Mouse (Mus musculus) retina, postnatal 1 day (tissue): ENCODE measurements around the gene Atp8a2.
"Not testable (repeated sequence)": the region's sequence is repeated elsewhere in the genome, so short reads cannot be mapped to it uniquely, and the experiment has no call there.

ENCODE experiments used
- DNase-seq: peaks from one replicate; pipeline ENCODE4 v3.0.0-alpha.2; 2012

Atp8a2 gene

DNA sequence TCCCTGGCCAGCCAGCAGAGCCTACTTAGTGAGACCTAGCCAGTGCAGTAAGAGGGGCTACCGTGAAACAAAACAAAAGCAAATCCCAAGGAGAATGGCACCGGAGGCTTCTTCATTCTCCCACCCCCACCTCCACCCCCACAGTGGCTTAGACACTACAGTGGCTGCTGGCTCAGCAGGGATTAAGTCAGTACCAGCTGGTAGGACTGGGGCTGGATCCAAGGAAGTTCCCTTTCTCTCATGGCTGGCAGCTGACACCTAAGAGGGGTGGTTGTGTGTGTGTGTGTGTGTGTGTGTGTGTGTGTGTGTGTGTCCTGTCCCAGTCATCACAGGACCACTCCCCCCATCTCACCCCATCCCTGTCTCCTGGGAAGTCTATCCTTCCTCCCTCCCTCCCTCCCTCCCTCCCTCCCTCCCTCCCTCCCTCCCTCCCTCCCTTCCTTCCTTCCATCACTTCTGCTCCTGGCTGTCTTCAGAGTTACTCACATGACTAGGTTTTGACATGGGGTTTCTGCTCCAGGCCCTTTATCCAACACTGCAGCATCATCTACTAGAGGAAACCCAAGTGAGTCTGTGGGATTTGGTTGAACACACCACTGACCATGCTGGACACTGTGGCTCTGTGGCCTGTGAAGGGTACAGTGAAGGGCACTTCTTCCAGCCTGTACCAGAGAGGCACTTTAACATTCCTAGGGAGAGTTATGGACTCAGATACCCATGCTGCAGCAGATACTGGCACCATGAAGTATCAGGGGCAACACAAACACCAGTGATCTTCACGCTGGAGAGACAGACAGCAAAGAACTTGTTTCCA is 358.3 kb downstream of the Atp8a2 start:
- peak; percentile 50 for DNase-seq

DNA sequence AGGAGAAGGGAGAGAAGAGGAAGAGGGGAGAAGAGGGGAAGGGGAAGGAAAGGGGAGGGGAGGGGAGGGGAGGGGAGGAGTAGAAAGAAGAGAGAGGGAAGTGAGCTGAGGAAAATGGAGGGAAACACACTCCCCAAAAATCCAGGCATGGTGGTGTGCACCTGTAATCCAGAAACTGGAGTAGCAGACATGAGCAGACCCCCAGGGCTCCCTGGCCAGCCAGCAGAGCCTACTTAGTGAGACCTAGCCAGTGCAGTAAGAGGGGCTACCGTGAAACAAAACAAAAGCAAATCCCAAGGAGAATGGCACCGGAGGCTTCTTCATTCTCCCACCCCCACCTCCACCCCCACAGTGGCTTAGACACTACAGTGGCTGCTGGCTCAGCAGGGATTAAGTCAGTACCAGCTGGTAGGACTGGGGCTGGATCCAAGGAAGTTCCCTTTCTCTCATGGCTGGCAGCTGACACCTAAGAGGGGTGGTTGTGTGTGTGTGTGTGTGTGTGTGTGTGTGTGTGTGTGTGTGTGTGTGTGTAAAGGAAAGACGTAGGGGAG is 359.2 kb downstream of the Atp8a2 start:
- DNase-seq = not testable (repeated sequence)

DNA sequence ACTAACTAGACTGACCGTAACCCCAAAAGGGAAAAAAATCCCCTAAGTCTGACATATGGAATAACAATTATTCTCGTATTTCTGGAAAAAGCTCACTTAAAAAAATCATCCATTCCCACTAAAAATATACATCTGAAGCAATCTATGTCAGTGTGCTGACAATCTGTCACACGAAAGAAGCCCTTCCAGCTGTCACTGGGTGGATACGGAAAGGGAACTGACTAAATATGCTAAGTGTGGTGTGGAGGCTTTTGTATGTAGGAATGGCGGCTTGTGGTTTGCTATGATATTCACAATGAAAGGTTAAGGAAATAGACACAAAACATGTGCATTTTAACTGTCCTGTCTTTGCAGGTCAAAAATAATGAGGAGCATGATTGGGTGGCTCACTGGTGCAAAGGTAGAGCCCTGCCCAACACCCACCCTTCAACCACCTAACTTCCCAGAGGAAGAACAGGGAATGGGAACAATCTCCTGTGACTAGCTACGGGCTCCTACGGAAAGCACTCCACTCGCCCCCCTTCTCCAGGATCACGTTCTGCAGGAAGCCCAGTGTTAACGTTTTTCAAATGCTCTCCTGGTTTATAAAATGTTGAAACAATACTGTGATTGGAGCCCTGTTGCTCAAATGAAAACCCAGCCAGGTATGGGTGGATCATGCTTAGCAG is 360.0 kb downstream of the Atp8a2 start:
- no peak for DNase-seq

DNA sequence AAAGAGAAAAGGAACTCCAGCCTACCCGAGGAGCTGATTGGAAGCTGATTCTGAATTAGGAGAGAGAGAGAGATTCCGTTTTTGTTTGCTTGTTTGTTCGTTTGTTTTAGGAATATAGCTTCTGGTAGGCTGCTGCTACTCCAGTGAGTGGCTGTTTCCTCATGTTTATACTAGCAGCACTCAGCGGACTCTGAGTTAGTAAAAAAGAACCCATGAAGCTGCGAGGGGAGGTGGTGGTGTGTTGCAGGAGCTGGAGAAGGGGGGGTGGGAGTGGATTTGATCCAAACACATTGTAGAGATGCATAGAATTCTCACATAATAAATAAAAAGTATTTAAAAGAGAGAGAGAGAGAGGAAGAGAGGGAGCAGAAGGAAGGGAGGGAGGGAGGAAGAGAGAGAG is 367.4 kb downstream of the Atp8a2 start:
- DNase-seq = no peak

DNA sequence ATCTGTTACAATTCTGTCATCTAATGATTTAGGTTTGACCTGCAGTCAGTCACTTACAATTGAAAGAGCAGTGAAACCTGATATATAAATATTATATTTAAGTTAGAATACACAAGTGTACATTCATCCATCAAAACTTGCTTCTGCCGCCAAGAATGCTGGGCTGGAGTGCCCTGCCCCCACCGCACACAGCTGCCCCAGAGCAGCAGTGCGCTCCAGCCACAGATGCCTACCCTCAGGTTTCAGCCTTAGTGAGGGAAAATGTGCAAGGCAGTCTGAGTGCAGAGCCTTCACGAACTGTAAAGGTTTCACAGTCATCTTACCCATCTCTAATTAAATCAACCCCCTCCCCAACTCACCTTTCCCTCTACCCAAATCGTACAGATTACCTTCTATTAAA is 369.6 kb downstream of the Atp8a2 start:
- no peak for DNase-seq

DNA sequence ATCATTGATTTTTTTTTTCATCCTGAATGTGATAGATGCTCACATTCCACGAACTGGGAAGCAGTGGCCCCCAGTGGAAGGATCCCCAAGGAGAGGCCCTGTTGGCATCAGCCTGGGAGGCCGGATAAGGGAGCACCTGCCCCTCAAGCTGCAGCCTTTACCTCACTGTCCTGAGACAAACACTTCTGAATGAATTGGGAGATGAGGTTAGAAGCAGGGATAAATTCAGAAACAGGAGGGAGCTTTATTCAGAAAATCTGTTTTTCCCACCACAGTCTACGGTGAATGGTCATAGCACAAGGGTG is 376.9 kb downstream of the Atp8a2 start:
- no peak for DNase-seq

DNA sequence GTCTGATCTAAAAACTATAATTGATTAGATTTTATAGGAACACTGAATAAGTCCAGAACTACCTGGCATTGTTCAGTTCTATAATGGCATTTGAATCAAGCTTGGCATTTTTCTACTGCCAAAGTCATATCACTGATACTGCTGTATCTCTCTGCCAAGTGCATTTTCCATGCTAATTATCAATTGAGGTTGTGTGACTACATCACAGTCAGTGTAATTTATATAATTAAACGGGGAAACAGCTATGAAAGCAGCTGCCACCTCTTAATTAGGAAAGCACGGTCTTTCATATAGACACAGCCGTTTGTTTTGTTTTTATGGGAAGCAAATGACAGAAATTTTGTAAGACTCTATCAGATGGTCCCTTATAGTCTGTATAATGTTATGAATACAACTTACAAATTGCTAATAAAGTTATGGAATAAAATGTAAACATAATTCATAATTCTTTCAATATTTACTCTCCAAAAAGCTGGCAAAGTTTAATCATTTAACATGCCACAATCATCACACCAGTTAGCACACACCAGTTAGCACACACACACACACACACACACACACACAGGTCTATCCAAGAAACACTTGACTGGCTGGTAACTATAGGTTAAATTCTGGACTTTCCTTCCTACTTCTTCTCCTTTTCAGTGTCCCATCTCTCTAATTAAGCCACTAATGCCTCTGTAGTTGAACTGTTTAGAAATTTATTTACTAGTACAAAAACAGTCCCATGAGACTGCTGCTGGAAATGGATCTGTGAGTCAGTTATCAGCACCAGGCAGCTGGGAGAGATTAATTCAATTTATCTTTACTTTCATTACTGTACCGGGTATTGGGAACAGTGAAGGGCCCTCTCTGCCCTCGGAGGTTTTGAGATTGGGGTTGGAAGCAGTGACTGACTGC is 377.5 kb downstream of the Atp8a2 start:
- peak; percentile 64 for DNase-seq

DNA sequence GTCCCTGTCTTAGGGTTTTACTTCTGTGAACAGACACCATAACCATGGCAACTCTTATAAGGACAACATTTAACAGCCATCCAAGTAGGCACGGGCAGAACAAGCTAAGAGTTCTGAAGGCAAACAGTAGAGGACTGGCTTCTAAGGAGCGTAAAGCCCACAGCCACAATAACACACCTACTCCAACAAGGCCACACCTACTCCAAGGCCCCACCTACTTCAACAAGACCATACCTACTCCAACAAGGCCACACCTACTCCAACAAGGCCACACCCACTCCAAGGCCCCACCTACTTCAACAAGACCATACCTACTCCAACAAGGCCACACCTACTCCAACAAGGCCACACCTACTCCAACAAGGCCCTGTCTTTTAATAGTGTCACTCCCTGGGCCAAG is 386.7 kb downstream of the Atp8a2 start:
- not testable (repeated sequence) for DNase-seq

DNA sequence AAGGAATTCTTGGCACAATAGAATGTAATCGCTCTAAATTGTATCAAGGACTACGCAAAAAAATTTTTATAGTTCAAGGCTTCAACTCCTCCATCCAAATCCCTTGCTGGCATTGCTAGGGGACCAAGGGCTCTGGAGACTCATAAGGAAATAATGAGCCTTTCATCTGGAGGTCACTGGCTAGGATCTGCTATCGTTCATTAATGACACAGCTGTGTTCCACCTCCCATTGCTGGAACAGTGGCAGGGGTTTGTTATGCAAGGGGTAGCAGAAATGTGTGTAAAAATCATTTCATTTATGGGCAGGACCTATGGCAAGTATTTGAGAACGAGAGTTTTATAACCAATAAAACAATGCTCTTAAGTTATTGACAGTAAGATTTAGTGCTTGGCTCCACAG is 387.2 kb downstream of the Atp8a2 start:
- DNase-seq = no peak

DNA sequence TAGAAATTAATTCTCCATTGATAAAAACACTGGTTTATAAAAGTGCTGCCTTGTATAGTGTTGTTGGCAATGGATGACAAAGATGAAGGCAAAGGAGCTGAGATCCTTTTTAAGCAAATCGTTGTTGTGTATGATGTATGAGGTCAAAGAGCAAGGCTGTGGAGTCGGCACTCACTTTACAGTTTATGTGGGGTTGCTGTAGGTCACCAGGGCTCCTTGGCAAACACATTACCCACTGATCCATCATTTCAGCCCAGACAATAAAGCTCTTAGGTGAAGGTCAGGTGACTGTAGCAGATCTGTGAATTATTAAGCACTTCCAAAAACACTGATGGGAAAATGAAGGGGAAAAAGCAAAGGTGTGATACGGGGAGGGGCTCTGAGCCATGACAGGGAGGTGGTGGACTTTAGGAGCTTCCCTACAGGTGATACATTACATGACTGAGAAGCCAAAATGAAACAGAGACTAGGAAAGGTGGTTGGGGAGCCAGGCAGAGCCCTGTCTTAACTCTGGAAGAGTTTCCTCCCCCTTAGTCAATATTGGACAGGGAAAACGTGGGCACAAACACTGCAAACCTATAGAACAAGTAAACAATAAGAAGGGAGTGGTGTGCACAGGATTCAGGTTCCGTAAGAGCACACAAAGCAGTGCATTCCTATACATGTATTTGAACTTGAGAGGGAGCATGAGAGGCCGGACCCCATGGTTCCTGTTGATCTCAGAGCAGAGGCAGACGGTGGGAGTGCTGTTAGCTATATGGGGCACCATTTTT is 389.3 kb downstream of the Atp8a2 start:
- DNase-seq = no peak

DNA sequence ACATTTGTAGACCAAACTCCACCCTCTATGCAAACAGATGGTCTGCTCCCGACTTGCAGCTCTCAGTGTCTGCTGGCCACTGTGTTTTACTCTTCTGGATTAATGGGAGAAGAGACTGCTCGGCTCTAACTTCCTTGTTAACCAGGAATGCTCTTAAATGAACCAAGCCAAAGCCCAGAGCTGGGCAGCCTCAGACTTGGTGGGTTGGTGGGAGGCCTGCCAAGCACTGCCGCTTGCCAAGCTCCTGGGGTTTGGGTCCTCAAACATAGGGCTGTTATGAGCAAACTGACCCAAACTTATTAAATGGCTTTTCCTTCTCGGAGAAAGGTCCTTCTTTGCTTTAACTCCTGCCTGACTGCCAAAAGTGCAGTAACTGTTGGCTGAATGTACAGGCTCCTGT is 390.1 kb downstream of the Atp8a2 start:
- peak; percentile 28 for DNase-seq

DNA sequence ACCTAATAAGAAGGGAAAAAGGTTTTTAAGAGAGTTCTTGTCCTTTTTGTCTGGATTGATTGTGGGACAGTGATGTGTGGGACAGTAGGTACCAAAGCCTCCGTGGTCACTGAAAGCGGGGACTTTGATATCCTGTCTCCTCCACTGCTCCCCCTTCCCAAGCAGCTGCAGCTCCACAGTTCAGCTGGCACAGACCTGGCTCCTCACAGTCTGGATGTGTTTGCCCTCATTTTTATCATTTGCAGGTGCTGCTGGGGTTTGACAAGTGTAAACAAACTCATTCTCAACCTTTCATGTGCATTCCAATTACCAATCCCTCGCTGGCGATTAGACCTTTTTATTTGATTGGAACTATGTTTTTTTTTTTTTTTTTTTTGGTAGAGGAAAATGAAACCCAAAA is 390.8 kb downstream of the Atp8a2 start:
- DNase-seq = peak; percentile 74

DNA sequence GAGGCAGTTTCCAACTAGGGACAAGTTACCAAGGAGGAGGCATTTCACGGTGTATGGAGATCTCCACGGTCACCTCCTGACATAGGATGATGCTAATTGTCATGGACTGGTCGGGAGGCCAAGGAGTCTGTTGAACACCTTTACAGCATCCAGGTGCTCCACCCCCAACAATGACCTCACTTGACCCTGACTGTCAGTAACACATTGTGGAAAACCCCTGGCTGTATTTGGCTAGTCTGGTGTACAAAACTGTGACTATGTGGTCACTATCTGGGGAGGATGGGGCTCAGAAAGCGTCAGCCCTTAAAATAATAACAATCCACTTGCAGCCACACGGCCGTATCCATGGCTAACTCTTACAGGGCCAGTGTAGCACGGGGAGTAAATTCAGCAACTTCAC is 391.3 kb downstream of the Atp8a2 start:
- peak; percentile 15 for DNase-seq

DNA sequence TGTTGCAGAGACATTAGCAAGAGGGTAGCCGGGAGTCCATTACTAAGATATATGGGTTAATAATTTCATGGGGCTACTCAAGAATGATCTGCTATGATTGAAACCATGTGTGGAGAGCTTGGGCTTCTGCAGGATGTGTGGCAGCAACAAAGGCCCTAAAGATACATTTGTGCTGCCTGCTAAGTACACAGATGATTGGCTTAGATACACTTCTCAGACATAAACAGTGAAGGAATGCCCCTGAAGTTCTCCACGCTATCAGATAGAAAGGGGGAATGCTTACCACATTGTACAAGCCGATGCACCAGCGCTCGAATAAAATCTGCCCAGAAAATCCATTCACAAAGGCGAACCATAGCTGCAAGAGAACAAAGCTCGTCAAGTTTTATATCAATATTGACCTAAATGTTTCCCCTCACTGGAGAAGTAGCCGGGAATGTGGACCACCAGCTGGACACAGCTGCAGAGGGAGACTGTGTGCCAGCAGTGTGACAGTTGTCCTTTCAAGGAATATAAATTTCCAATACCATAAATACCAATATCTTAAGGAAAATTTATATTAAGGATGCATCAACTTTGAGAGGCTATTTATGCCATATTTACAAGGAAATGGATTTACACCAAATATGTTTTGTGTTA is 394.9 kb downstream of the Atp8a2 start:
- peak; percentile 62 for DNase-seq

DNA sequence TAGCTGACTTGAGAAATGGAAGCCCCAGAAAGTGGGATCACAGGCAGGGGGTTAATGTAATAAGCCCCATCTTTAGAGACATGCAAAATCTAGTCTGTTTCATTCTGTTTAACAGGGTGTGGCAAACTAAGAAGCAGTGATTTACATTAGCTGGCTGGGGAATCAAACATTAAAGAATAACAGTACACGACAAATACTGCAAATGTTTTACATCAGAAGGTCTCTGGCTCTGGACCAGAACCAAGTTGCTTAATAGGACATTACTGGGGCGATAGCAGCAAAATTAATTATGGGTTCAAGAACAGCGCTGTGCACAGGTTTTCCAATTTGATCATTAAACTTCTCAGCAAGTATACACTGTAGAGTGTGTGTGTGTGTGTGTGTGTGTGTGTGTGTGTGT is 397.5 kb downstream of the Atp8a2 start:
- no peak for DNase-seq

DNA sequence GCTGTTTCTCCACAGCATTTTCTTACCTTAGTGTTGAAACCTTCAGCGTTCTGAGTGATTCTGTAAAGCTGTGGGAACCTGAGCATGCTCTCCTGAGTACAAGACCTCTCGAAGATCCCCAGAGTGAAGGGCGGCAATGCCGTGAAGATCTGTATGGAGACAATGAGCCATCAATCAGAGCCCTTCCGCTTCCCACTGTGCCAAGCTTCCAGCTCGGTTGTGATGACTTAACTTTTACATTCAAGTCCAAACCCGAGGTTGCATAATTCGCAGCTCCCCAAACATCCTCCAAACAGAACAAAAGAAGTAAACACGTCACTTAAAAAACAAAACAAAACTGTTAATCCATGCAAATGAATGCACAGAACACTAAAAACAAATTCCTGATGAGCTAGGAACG is 403.1 kb downstream of the Atp8a2 start:
- no peak for DNase-seq

DNA sequence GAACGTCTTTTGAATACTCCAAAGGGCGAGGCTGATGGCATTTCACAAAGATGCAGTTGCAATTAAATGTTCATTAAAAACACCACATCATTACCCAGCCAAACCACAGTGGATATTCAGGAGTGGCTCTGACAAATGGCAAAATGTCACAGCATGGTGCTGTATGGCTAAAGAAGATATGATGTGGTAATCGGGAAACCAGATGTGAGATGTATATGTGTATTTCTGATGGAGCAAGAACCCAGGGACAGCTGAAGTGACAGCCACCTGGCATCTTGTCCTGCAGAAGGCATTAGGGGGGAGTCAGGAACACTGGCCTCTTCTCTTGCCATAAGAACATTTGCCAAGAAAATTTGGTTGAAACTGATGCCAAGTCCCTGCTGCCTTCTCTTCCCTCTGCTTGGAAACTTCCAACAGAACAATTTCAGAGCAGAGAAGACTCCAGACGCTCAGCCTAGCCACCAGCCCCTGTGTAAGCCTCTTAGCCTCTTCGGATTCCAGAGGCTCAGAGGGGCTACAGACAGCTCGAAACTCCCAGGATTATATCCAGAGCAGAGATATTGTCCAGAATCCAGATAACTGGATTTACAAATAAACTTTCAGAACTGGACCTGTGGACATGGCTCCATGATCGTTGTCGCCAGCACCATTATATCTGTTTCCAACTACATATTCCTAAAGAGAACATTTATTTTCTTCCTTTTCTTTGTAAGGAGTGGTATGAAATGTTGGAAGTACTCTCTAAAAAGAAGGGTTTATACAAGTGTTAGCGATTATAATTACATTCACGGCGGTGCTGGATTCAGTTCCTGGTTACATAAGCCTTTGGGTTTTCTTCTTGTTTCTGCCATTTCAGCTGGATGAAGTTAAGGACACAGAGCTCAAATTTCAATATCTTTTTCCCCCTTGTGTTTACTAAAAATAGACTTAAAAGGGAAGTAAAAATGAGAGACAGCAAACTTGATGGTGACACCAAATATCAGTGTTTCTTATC is 413.3 kb downstream of the Atp8a2 start:
- peak; percentile 58 for DNase-seq

DNA sequence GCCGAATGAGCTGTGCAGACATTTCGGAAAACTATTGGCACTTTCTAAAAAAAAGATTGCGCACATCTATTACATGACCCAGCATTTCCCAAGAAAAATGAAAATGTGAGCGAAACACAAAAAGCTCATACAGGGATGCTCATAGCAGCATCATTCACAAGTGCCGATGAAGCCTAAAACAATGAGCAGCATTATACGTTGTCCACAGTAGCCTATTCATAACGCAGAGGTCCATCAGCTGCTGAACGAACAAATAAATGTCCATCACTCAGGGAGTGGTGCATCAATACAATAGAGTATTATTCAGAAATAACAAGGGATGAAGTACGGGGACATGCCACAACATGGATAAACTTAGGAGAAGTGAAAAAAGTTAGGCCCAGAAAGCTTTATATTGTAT is 416.6 kb downstream of the Atp8a2 start:
- DNase-seq = peak; percentile 93

DNA sequence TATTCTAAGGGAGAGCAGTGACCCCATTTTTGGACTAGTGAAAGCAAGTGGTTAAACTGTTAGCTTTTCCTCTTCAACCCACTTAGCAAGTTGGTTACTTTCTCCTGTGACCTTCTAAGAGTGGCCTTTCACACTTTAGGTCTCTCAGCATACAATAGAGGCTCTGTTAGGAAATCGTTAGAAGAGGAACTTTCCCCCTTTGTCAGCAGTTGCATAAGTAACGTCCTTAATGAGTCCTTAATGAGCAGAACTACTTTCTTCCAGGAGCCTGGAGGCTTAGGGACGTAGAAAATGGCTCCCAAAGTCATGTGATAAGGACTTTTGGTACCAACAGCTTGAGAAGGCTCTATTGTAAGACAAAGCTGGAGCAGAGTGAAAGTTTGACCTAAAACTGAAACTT is 434.8 kb downstream of the Atp8a2 start:
- DNase-seq = peak; percentile 87

DNA sequence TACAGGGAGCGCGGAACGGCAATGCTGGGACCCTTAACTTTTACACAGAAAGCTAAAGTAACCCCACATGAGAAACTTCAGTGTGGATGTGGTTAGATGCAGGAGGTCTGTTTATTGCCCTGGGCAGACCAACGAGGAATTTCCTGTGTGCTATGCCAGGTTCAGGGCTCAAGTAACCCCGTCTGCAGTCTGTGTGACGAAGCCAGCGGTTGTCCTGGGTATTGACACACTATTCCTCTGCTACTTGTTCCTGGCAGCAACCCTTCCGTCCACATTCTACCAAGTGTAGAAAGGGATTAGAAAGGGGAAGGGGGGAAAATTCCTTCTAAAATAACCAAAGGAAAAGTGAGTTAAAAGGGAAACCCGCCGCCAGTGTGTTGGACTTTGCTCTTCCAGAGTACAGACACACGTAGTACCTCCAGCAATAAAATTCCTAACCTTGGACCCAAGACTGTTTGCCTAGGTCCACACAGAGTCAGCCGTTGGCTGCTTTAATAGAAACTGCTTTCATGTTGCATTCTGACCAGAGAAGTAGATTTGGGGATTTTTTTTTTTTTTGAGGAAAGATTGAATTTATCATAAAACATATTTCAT is 437.0 kb downstream of the Atp8a2 start:
- peak; percentile 18 for DNase-seq
